Mouse (Mus musculus) heart, adult 2 months (tissue): ENCODE results near the gene Gm20696.
A peak's percentile ranks its signal among the peaks of the same experiment; 100 is the strongest.

Experiments used
- CTCF ChIP-seq: fragments of 200-600 bp; IDR thresholded peaks from 2 replicates; pipeline ENCODE4 v1.8.1; 2022; ENCODE audit warnings: antibody characterized with exemption, mild to moderate bottlenecking, moderate library complexity
- EP300 ChIP-seq: fragments of 200-500 bp; IDR thresholded peaks from 2 replicates; pipeline ENCODE4 v1.6.1; 2011; ENCODE audit warnings: low read depth, low read length, control low read depth; ENCODE audit not compliant: insufficient read depth
- POLR2A ChIP-seq: fragments of 200-500 bp; IDR thresholded peaks from 2 replicates; pipeline ENCODE4 v1.6.1; 2011; ENCODE audit warnings: mild to moderate bottlenecking, low read depth, low read length, control low read depth; ENCODE audit not compliant: insufficient read depth

- TF ChIP-seq POLR2A (no peak), EP300 (no peak), CTCF (peak; percentile 56)
These were observed 159.8 kb downstream of the Gm20696 start for GRCm38 (mm10) chr6:99506816-99507215.
